Mouse (Mus musculus) skeletal muscle tissue, adult 2 months (tissue): Measurements from ENCODE around the gene Galk2.
A peak's percentile ranks its signal among the peaks of the same experiment; 100 is the strongest.

Source experiments
- DNase-seq: peaks from one replicate; pipeline ENCODE4 v3.0.0-alpha.2; 2012; ENCODE audit warnings: low read depth, low spot score

The Galk2 gene

GRCm38 (mm10) chr2:125900797-125901410 is 42.0 kb downstream of the Galk2 start:
- no peak for DNase-seq

- no peak for DNase-seq
These were observed 42.5 kb downstream of the Galk2 start for GRCm38 (mm10) chr2:125901426-125901825.

- DNase-seq: no peak
These were observed 47.6 kb downstream of the Galk2 start for GRCm38 (mm10) chr2:125906407-125907066.

- DNase-seq: no peak
These were observed 48.8 kb downstream of the Galk2 start for GRCm38 (mm10) chr2:125907580-125908255.

GRCm38 (mm10) chr2:125914167-125914566 is 55.3 kb downstream of the Galk2 start:
- DNase-seq: peak; percentile 58

GRCm38 (mm10) chr2:125914713-125915112 is 55.8 kb downstream of the Galk2 start:
- no peak for DNase-seq

GRCm38 (mm10) chr2:125916652-125917296 is 57.9 kb downstream of the Galk2 start:
- DNase-seq: no peak

- DNase-seq: no peak
These were observed 58.4 kb downstream of the Galk2 start for GRCm38 (mm10) chr2:125917297-125917679.

- no peak for DNase-seq
These were observed 62.4 kb downstream of the Galk2 start for GRCm38 (mm10) chr2:125921273-125921672.

GRCm38 (mm10) chr2:125922149-125922548 is 63.2 kb downstream of the Galk2 start:
- no peak for DNase-seq

- DNase-seq: peak; percentile 64
These were observed 64.0 kb downstream of the Galk2 start for GRCm38 (mm10) chr2:125922877-125923276.

GRCm38 (mm10) chr2:125923346-125923745 is 64.4 kb downstream of the Galk2 start:
- DNase-seq: no peak

- DNase-seq: no peak
These were observed 65.6 kb downstream of the Galk2 start for GRCm38 (mm10) chr2:125924554-125924953.

- DNase-seq: no peak
These were observed 66.2 kb downstream of the Galk2 start for GRCm38 (mm10) chr2:125925081-125925480.

- DNase-seq: no peak
These were observed 70.5 kb downstream of the Galk2 start for GRCm38 (mm10) chr2:125929396-125929795.

GRCm38 (mm10) chr2:125929872-125930271 is 71.0 kb downstream of the Galk2 start:
- no peak for DNase-seq

- no peak for DNase-seq
These were observed 72.3 kb downstream of the Galk2 start for GRCm38 (mm10) chr2:125931193-125931592.

- no peak for DNase-seq
These were observed 73.8 kb downstream of the Galk2 start for GRCm38 (mm10) chr2:125932734-125933133.

GRCm38 (mm10) chr2:125933977-125934376 is 75.1 kb downstream of the Galk2 start:
- DNase-seq: no peak

GRCm38 (mm10) chr2:125936396-125936795 is 77.5 kb downstream of the Galk2 start:
- no peak for DNase-seq

GRCm38 (mm10) chr2:125938993-125939642 is 80.2 kb downstream of the Galk2 start:
- DNase-seq: no peak
